Mouse (Mus musculus) hindbrain, embryonic 11.5 days (tissue): ENCODE measurements around the gene Sephs2. TPM values are rescaled to one million over a fixed set of nuclear protein-coding genes. Genes with fewer than 3 reads are reported as not detected.

Experiments used
- ATAC-seq: fragments of 200-750 bp; cut with Nextera tagmentation; 2 replicates; pipeline ENCODE4 v1.8.0; 2017; ENCODE audit warnings: mild to moderate bottlenecking, moderate TSS enrichment, moderate library complexity; ENCODE audit not compliant: low FRiP score
- DNase-seq: peaks from one replicate; pipeline ENCODE4 v3.0.0-alpha.2; 2015; ENCODE audit warnings: low spot score
- H3K27ac ChIP-seq: fragments of 300-500 bp; sonication (generic); 2 replicates; pipeline ENCODE4 v1.5.1; 2014; ENCODE audit warnings: mild to moderate bottlenecking, low read depth, low read length
- H3K27me3 ChIP-seq: fragments of 300-500 bp; sonication (generic); 2 replicates; pipeline ENCODE4 v1.6.1; 2014; ENCODE audit warnings: mild to moderate bottlenecking, low read length, moderate library complexity, mixed read lengths; ENCODE audit not compliant: control insufficient read depth, insufficient read depth
- H3K36me3 ChIP-seq: fragments of 300-500 bp; sonication (generic); 2 replicates; pipeline ENCODE4 v1.6.1; 2014; ENCODE audit warnings: mild to moderate bottlenecking, low read length, moderate library complexity, mixed read lengths; ENCODE audit not compliant: control insufficient read depth, insufficient read depth
- H3K4me1 ChIP-seq: fragments of 300-500 bp; sonication (generic); replicated peaks from 2 replicates; pipeline ENCODE4 v1.6.1; 2014; ENCODE audit warnings: low read length, mixed read lengths; ENCODE audit not compliant: control insufficient read depth, insufficient read depth
- H3K4me2 ChIP-seq: fragments of 300-500 bp; sonication (generic); replicated peaks from 2 replicates; pipeline ENCODE4 v1.6.1; 2014; ENCODE audit warnings: mild to moderate bottlenecking, low read depth, low read length
- H3K4me3 ChIP-seq: fragments of 300-500 bp; sonication (generic); 2 replicates; pipeline ENCODE4 v1.5.1; 2014; ENCODE audit warnings: low read depth, low read length
- H3K9ac ChIP-seq: fragments of 300-500 bp; sonication (generic); 2 replicates; pipeline ENCODE4 v1.6.1; 2014; ENCODE audit warnings: low read depth, low read length
- H3K9me3 ChIP-seq: fragments of 300-500 bp; sonication (generic); 2 replicates; pipeline ENCODE4 v1.6.1; 2016; ENCODE audit warnings: low read length; ENCODE audit not compliant: control insufficient read depth
- WGBS: fragments of 180-500 bp; shearing (Covaris S2); extraction: QIAGEN DNeasy Blood & Tissue Kit; methylation state at CpG from one replicate; pipeline ENCODE4 v1.1.7; 2014; 5-methylcytosine and 5-hydroxymethylcytosine counted together
- polyA plus RNA-seq: library from polyadenylated mRNA; unstranded; fragments of >200 nt; fragmentation: Nextera tagmentation; extraction: Ambion mirVana; gene quantifications from 2 replicates; pipeline ENCODE4 v1.2.1, GENCODE M21; 2014

The Sephs2 gene
- polyA plus RNA-seq, 1 experiment from 2014 or later, result 86.6 TPM

DNA sequence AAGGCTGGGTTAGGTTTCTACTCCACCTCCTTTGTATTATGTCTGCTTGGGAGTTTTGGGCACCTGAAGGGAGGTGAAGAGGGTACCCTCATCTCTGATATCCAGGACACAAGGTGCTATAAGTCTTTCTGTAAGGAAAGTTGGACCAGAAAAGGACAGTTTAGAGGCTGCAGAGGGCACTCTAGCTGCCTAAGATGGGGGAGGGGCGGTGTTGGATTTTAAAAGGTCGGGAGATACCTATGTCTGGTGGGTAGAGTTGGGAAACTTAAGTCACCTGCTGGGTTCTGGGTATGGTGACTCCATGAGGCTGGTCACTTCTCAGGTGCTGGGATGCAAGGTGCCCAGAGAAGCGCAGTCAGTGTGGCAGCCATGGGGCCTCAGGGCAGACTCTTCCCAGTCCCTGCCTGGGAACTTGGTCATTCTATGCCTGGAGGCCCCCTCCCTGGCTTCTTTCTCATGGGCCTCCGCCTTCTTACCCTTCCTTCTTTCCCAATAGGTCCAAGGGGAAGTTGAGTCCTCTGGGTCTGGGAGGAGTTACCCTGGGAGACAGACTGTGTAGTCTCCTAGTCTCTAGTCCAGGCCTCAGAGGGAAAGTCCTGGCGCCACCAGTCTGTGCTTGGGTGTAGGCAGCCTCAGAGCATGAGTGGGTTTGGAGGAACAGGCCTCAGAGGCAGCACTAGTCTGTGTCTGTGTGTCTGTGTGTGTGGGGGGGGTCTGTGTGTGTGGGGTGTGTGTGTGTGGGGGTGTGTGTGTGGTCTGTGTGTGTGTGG, 23.1 kb upstream of the Sephs2 start:
- WGBS, result 81% methylated on average over 5 of the region's 5 CpGs
- H3K4me3 ChIP-seq, result no peak overlapping the region
- no peak overlapping the region for H3K9ac ChIP-seq
- no peak for DNase-seq
- no peaks in the 10 kb centered on the region for H3K9me3 ChIP-seq
- no peak overlapping the region for H3K27ac ChIP-seq
- ATAC-seq, result no peak
- no peaks in the 10 kb centered on the region for H3K36me3 ChIP-seq
- H3K4me2 ChIP-seq, result no peak overlapping the region
- H3K27me3 ChIP-seq, result no peaks in the 10 kb centered on the region
- no peaks in the 10 kb centered on the region for H3K4me1 ChIP-seq

DNA sequence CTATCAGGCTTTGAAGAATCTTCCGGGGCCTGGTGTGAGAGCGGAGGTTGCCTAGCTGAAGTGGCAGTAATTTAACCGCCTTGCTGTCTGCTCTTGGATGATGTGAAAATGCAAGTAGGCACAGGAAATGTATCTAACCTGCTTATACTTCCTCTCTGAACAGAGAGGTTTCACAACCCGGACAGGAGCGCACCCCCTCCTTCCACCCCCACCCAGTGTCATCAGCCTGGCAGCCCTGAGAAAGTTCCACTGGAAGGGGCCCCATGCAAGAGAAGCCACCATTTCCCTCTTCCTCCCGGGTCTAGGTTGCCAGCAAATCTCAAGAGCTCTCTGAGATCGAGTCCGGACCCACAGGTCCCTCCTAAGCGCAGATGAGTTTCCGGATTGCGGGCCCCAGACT, 22.2 kb upstream of the Sephs2 start, which contains the start of gene Itgal:
Itgal (plus strand) TSS at position 163 of the 400 bp plus-strand sequence.
- ATAC-seq, result no peak
- 88% methylated on average over 11 of the region's 11 CpGs for WGBS

DNA sequence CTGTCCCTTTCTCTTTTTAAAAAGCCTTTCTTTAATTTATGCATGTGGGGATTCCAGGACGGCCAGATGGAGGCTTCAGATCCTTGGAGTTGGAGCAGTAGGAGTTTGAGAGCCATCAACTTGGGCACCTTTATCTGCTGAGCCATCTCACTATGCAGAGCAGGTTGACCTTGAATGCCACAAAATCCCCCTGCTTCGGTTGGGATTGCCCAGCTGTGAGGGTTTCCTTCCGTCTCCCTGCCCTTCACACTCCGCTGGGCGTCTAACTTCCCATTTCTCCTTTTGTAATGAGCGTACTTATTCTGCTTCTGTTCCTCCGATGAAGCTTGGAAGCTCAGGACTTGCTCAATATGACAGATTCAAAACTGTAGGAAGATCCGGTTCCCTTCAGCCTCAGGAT, 16.3 kb upstream of the Sephs2 start:
- Histone ChIP-seq H3K9ac (no peak overlapping the region), H3K4me3 (no peak overlapping the region), H3K27ac (no peak overlapping the region), H3K9me3 (peaks cover 4% of the 10 kb centered on the region; the same call in 1 of the 2 replicates), H3K27me3 (no peaks in the 10 kb centered on the region), H3K4me1 (no peaks in the 10 kb centered on the region), H3K4me2 (no peak overlapping the region), H3K36me3 (no peaks in the 10 kb centered on the region)
- ATAC-seq (no peak), DNase-seq (no peak)
- 65% methylated on average over 8 of the region's 8 CpGs for WGBS

More for the DNA sequence above, 22.2 kb upstream of the Sephs2 start, which contains the start of gene Itgal:
- H3K9me3 ChIP-seq, result no peaks in the 10 kb centered on the region
- no peaks in the 10 kb centered on the region for H3K36me3 ChIP-seq
- no peak within 1 kb of the TSS for H3K4me3 ChIP-seq
- no peaks in the 10 kb centered on the region for H3K27me3 ChIP-seq
- H3K9ac ChIP-seq, result no peak within 1 kb of the TSS
- no peak within 1 kb of the TSS for H3K27ac ChIP-seq
- no peak within 1 kb of the TSS for H3K4me2 ChIP-seq
- DNase-seq, result no peak
- H3K4me1 ChIP-seq, result no peaks in the 10 kb centered on the region

DNA sequence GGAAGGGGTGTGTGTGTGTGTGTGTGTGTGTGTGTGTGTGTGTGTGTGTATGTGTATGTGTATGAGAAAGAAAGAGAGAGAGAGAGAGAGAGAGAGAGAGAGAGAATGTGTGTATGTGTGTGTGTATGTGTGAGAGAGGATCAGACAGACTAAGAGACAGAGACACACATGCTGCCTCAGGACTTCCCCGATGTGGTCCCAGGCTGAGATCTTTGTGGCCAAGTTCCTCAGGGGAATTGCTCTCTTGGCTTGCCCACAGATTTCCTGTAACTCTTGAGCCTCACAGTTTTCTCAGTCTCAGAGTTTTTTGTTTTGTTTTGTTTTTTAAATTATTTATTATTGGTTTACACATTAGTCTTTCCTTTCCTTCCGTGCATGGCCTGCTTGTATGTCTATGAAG, 15.5 kb upstream of the Sephs2 start:
- Histone ChIP-seq H3K4me2 (no peak overlapping the region), H3K4me1 (no peaks in the 10 kb centered on the region), H3K9ac (no peak overlapping the region), H3K9me3 (peaks cover 4% of the 10 kb centered on the region; the same call in 1 of the 2 replicates), H3K36me3 (no peaks in the 10 kb centered on the region), H3K27ac (no peak overlapping the region), H3K4me3 (no peak overlapping the region), H3K27me3 (no peaks in the 10 kb centered on the region)
- ATAC-seq, result no peak
- DNase-seq, result no peak
- 93% methylated on average over 2 of the region's 2 CpGs for WGBS

DNA sequence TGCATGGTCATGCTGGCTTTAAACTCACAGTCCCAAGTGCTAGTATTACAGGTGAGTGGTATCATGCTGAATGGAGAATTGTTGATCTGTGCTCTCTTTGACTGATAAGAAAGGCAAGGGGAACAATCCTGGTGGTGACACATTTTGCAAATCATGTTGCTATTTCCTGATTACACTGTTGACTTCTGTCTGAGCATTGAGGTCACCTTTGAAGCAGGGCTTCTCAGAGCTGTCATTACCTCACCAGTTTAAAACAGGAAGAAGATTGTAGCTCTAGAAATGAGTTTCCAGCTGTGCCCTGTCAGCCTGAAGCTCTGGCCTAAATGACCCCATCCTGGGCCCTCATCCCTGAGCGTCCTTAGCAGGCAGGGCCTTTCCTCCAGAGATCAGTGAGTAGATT, 14.1 kb upstream of the Sephs2 start:
- 70% methylated on average over 1 of the region's 1 CpGs for WGBS
- no peak for DNase-seq
- H3K4me1 ChIP-seq, result no peaks in the 10 kb centered on the region

DNA sequence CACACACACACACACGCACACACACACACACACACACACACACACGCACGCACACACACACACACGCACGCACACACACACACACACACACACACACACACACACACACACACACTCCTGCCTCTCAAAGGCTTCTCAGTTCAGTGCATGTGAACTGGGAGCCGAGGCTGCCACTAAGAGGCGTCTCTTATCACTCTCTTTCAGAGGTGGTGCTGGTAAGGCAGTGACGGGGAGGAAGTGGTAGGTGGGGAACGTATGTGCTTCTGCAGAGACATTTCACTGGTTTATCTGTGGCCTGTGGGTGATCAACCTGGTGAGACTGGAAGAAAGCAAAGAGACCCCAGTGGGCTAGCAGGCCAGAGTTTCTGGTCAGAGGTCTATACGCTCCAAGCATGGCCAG, 11.3 kb upstream of the Sephs2 start:
- 82% methylated on average over 5 of the region's 10 CpGs for WGBS
- no peak for ATAC-seq
- H3K9me3 ChIP-seq, result peaks cover 4% of the 10 kb centered on the region; the same call in 1 of the 2 replicates

More for the DNA sequence above, 14.1 kb upstream of the Sephs2 start:
- ATAC-seq, result no peak
- H3K9me3 ChIP-seq, result peaks cover 4% of the 10 kb centered on the region; the same call in 1 of the 2 replicates
- H3K9ac ChIP-seq, result no peak overlapping the region
- no peak overlapping the region for H3K4me3 ChIP-seq
- no peaks in the 10 kb centered on the region for H3K36me3 ChIP-seq
- no peak overlapping the region for H3K4me2 ChIP-seq
- no peak overlapping the region for H3K27ac ChIP-seq
- H3K27me3 ChIP-seq, result no peaks in the 10 kb centered on the region

DNA sequence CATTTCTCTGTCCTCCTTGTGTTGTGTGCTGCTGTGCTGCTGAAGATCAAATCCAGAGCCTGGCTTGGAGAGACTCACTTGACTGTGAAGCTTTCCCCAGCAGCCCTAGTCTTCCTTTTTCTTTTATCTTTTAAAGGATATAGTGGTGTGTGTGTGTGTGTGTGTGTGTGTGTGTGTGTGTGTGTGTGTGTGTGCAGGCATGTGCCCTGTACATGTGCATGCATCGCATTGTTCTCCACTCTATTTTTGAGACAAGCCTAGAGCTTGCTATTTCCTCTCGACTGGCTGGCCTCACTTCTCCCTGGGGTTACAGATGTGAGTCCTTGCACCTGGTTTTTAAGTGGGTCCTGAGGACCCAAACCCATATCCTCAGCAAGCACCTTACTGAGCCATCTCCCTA, 8.3 kb upstream of the Sephs2 start:
- H3K9me3 ChIP-seq, result peaks cover 4% of the 10 kb centered on the region; the same call in 1 of the 2 replicates
- H3K9ac ChIP-seq, result no peak overlapping the region
- H3K36me3 ChIP-seq, result no peaks in the 10 kb centered on the region
- H3K27me3 ChIP-seq, result no peaks in the 10 kb centered on the region
- no peak overlapping the region for H3K4me3 ChIP-seq
- WGBS, result 81% methylated on average over 2 of the region's 2 CpGs
- DNase-seq (no peak), ATAC-seq (no peak)
- H3K4me2 ChIP-seq, result no peak overlapping the region
- H3K4me1 ChIP-seq, result no peaks in the 10 kb centered on the region; the same call in 1 of the 2 replicates
- H3K27ac ChIP-seq, result no peak overlapping the region

More for the DNA sequence above, 11.3 kb upstream of the Sephs2 start:
- no peaks in the 10 kb centered on the region for H3K4me1 ChIP-seq
- no peaks in the 10 kb centered on the region for H3K27me3 ChIP-seq
- H3K36me3 ChIP-seq, result no peaks in the 10 kb centered on the region
- H3K9ac ChIP-seq, result no peak overlapping the region
- no peak for DNase-seq
- no peak overlapping the region for H3K4me2 ChIP-seq
- no peak overlapping the region for H3K4me3 ChIP-seq
- H3K27ac ChIP-seq, result no peak overlapping the region

DNA sequence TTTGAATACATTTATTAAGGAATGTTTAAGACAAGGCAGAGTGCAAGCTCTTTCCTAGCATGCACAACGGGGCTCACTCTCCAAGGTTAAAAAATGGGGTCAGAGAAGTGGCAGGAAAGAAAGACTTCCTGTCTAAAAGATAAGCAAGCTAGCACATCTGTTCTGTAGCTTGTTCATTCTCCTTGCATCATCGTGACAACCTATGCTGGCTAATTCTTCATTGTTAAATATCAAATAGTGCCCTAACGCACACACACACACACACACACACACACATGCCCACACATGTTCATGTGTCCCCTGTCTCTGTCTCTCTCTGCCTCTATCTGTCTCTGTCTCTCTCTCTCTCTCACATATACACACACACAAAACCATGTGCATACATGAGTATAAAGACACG, 7.3 kb upstream of the Sephs2 start:
- no peaks in the 10 kb centered on the region for H3K27me3 ChIP-seq
- H3K4me3 ChIP-seq, result no peak overlapping the region
- ATAC-seq (no peak), DNase-seq (no peak)
- H3K27ac ChIP-seq, result no peak overlapping the region
- H3K4me1 ChIP-seq, result no peaks in the 10 kb centered on the region; the same call in 1 of the 2 replicates
- WGBS, result 83% methylated on average over 4 of the region's 4 CpGs
- no peak overlapping the region for H3K9ac ChIP-seq
- no peak overlapping the region for H3K4me2 ChIP-seq
- H3K9me3 ChIP-seq, result no peaks in the 10 kb centered on the region
- no peaks in the 10 kb centered on the region for H3K36me3 ChIP-seq

DNA sequence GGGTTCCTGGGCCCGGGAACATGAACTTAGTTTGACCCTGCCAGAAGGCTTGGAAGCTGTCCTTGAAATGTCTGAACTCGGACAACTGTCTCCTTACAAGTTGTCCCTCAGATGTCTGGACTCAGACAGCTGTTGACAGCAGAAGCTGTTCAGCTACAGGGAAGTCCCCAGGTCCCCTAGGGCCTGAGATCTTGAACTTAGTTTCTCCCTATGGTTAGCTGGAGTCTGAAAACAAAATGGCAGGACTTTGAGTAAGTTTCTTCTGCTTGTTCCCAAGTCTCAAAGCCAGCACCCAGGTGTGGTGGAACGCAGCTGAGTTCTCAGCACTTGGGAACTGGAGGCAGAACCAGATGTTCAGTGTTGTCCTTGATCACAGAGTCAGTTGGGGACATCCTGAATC, 6.2 kb upstream of the Sephs2 start:
- no peak overlapping the region for H3K4me3 ChIP-seq
- H3K9me3 ChIP-seq, result no peaks in the 10 kb centered on the region
- WGBS, result 73% methylated on average over 3 of the region's 3 CpGs
- ATAC-seq (no peak), DNase-seq (no peak)
- no peaks in the 10 kb centered on the region for H3K27me3 ChIP-seq
- no peaks in the 10 kb centered on the region; the same call in 1 of the 2 replicates for H3K4me1 ChIP-seq
- H3K4me2 ChIP-seq, result no peak overlapping the region
- H3K36me3 ChIP-seq, result no peaks in the 10 kb centered on the region
- no peak overlapping the region for H3K27ac ChIP-seq
- H3K9ac ChIP-seq, result no peak overlapping the region
